Mouse (Mus musculus) hindbrain, postnatal 0 days (tissue): Measurements from ENCODE around the gene Acoxl. TPM values are rescaled to one million over a fixed set of nuclear protein-coding genes. Genes with fewer than 3 reads are reported as not detected.

Source experiments
- ATAC-seq: fragments of 200-750 bp; cut with Nextera tagmentation; 2 replicates; pipeline ENCODE4 v1.8.0; 2017; ENCODE audit warnings: mild to moderate bottlenecking, moderate TSS enrichment, moderate library complexity
- DNase-seq: peaks from one replicate; pipeline ENCODE4 v3.0.0-alpha.2; 2015; ENCODE audit warnings: low spot score
- H3K27ac ChIP-seq: fragments of 300-500 bp; sonication (generic); 2 replicates; pipeline ENCODE4 v1.5.1; 2014; ENCODE audit warnings: mild to moderate bottlenecking
- H3K27me3 ChIP-seq: fragments of 300-500 bp; sonication (generic); 2 replicates; pipeline ENCODE4 v1.6.1; 2014; ENCODE audit warnings: low read length, mixed read lengths; ENCODE audit not compliant: insufficient read depth
- H3K36me3 ChIP-seq: fragments of 300-500 bp; sonication (generic); 2 replicates; pipeline ENCODE4 v1.6.1; 2014; ENCODE audit warnings: low read length, mixed read lengths; ENCODE audit not compliant: insufficient read depth
- H3K4me1 ChIP-seq: fragments of 300-500 bp; sonication (generic); 2 replicates; pipeline ENCODE4 v1.6.1; 2014; ENCODE audit warnings: antibody characterized with exemption, low read length, mixed read lengths; ENCODE audit not compliant: insufficient read depth
- H3K4me2 ChIP-seq: fragments of 300-500 bp; sonication (generic); 2 replicates; pipeline ENCODE4 v1.6.1; 2014; ENCODE audit warnings: low read depth, mild to moderate bottlenecking, low read length, moderate library complexity, mixed read lengths
- H3K4me3 ChIP-seq: fragments of 300-500 bp; sonication (generic); 2 replicates; pipeline ENCODE4 v1.5.1; 2014; ENCODE audit warnings: low read length
- H3K9ac ChIP-seq: fragments of 300-500 bp; sonication (generic); replicated peaks from 2 replicates; pipeline ENCODE4 v1.6.1; 2014; ENCODE audit warnings: mild to moderate bottlenecking, low read length, moderate library complexity, mixed read lengths
- H3K9me3 ChIP-seq: fragments of 300-500 bp; sonication (generic); 2 replicates; pipeline ENCODE4 v1.6.1; 2016; ENCODE audit warnings: low read length, mixed read lengths
- CTCF ChIP-seq: IDR thresholded peaks from 2 replicates; pipeline ENCODE4 v1.5.1; 2016; ENCODE audit warnings: antibody characterized with exemption, control low read depth, low read depth
- WGBS: fragments of 180-500 bp; shearing (Covaris S2); extraction: QIAGEN DNeasy Blood & Tissue Kit; methylation state at CpG from one replicate; pipeline ENCODE4 v1.1.7; 2014; 5-methylcytosine and 5-hydroxymethylcytosine counted together
- polyA plus RNA-seq: library from polyadenylated mRNA; unstranded; fragments of >200 nt; fragmentation: Nextera tagmentation; extraction: Ambion mirVana; gene quantifications from 2 replicates; pipeline ENCODE4 v1.2.1, GENCODE M21; 2015
- total RNA-seq: library from RNA; depleted of rRNA; stranded (reverse); fragments of >200 nt; gene quantifications from 2 replicates; pipeline ENCODE4 v1.2.3, GENCODE M21; 2014

Acoxl gene
- total and polyA plus RNA-seq, 2 experiments from 2014 or later: 0.29 to 0.47 TPM

DNA sequence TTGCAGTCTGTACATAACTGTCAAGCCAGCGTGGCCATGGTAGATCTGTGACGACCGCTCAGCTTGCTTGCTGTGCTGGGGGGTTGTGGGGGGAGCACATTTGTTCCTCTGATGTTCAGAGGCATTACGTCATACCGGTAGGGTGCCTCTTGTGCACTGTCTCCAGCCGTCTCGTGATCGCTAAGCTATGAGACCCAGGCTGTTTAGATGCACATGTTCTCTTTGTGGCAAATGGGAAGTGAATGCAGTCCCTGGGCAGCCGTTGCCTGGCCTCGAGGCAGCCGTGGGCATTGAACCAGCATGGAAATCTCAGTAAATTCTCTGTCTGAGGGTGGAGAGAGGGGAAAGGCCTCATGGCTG, 314.9 kb downstream of the Acoxl start:
- no peaks in the 10 kb centered on the region for H3K27me3 ChIP-seq
- H3K9me3 ChIP-seq: no peaks in the 10 kb centered on the region
- 22% methylated on average over 11 of the region's 11 CpGs for WGBS
- no peak for TF ChIP-seq CTCF
- no peaks in the 10 kb centered on the region for H3K36me3 ChIP-seq
- H3K4me3 ChIP-seq: no peak overlapping the region
- H3K27ac ChIP-seq: no peak overlapping the region
- no peak overlapping the region for H3K4me2 ChIP-seq
- peak; percentile 40 for ATAC-seq
- no peak overlapping the region for H3K9ac ChIP-seq
- H3K4me1 ChIP-seq: no peaks in the 10 kb centered on the region
- DNase-seq: peak; percentile 34

DNA sequence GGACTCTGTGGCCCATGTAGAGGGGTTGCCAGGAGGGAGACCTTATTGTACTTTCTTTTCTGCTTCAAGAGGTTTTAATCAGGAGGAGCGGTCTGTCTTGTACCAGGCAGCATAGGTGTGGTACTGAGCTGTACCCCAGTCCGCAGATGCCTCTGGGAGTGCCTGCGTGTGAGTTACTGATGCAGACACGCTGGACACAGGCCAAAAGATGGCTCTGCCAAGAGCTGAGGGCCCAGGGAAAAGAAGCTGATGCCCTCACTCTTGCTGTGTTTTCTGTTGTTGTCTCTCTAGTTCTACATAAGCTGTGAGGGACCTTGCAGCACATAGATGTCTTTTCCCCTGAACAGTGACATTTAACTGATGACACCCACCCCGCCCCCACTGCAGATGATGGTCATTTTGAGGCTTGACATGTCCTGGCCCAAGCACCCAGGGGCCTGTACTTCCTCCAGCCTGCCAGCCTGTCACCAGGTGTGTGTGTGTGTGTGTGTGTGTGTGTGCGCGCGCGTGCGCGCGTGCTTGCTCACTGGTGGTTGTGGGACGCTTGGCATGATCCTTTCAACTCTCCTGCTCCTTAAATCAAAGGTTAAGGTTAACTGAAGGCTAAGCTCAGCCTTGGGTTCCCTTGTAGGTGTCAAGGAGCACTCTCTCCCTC, 316.9 kb downstream of the Acoxl start:
- no peaks in the 10 kb centered on the region for H3K36me3 ChIP-seq
- no peak overlapping the region for H3K4me3 ChIP-seq
- no peak for ATAC-seq
- H3K4me2 ChIP-seq: no peak overlapping the region
- no peak overlapping the region for H3K9ac ChIP-seq
- no peak for TF ChIP-seq CTCF
- peak; percentile 51 for DNase-seq
- no peaks in the 10 kb centered on the region for H3K27me3 ChIP-seq
- 78% methylated on average over 13 of the region's 13 CpGs for WGBS
- H3K9me3 ChIP-seq: no peaks in the 10 kb centered on the region
- H3K4me1 ChIP-seq: peaks cover 4% of the 10 kb centered on the region
- H3K27ac ChIP-seq: no peak overlapping the region

DNA sequence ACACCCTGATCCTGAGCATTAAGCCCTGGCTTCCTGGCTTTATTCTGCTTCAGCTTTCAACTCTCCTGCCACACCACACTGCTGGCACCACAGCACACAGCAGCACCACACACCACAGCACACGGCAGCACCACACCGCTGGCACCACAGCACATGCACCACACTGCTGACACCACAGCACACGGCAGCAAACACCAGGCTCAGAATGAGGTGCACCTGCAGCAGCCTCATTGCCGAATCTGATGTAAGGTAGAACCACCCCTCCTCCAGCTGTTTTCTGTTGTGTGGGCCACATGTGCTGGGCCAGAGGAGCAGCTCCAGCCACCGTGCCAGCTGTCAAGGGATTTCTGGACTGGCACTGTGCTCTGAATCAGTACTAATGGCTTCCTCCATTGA, 317.4 kb downstream of the Acoxl start:
- TF ChIP-seq CTCF: no peak
- 45% methylated on average over 5 of the region's 5 CpGs for WGBS
- Histone ChIP-seq H3K27me3 (no peaks in the 10 kb centered on the region), H3K4me1 (peaks cover 4% of the 10 kb centered on the region), H3K4me2 (no peak overlapping the region), H3K27ac (no peak overlapping the region), H3K9ac (no peak overlapping the region), H3K4me3 (no peak overlapping the region), H3K36me3 (no peaks in the 10 kb centered on the region), H3K9me3 (no peaks in the 10 kb centered on the region)
- DNase-seq: peak; percentile 44
- peak; percentile 41; the same call in 1 of the 2 replicates for ATAC-seq

DNA sequence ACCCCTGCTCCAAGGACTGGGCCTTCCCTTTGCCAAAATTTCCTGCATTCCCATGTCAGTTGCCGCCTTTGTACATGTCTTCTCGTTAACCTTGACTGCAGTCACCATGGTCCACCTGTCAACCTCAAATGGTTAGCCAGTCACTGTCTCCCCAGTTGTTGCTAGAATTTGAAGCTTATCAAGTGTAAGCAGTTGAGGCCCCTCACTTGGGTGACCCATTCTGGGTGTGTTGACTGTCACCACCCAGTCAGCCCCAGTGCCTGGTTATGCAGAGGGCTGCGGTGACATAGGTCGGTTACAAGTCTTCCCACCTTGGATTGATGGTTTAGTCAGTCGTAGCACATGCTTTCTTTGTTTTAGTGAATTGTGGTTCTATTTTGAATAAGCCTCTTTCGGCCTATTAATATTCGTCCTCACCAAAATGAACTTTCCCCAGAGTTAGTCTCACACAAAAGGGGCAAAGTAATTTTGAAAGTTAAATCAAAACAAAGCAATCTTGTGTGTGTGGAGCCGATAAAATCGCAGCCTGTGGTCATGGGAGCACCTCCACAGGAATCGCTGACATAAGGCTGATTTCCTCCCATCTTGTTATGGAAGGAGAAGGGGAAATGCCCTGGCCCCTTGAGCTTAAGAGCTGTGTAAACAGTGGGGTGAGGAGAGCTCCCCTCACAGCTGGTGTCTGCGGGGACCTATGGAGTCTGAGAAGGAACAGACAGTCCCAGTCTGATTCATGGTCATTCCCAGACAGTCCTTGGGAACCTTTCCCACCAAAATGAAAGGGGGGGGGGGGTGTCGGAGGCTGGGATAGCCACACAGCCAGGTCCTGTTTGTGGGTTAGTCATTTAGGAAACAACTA, 318.1 kb downstream of the Acoxl start:
- DNase-seq (no peak), ATAC-seq (no peak)
- WGBS: 72% methylated on average over 12 of the region's 12 CpGs
- H3K4me1 ChIP-seq: peaks cover 4% of the 10 kb centered on the region
- no peak overlapping the region for H3K9ac ChIP-seq
- H3K9me3 ChIP-seq: no peaks in the 10 kb centered on the region
- no peak overlapping the region for H3K4me3 ChIP-seq
- no peaks in the 10 kb centered on the region for H3K27me3 ChIP-seq
- H3K36me3 ChIP-seq: no peaks in the 10 kb centered on the region
- TF ChIP-seq CTCF: no peak
- no peak overlapping the region for H3K4me2 ChIP-seq
- no peak overlapping the region for H3K27ac ChIP-seq

DNA sequence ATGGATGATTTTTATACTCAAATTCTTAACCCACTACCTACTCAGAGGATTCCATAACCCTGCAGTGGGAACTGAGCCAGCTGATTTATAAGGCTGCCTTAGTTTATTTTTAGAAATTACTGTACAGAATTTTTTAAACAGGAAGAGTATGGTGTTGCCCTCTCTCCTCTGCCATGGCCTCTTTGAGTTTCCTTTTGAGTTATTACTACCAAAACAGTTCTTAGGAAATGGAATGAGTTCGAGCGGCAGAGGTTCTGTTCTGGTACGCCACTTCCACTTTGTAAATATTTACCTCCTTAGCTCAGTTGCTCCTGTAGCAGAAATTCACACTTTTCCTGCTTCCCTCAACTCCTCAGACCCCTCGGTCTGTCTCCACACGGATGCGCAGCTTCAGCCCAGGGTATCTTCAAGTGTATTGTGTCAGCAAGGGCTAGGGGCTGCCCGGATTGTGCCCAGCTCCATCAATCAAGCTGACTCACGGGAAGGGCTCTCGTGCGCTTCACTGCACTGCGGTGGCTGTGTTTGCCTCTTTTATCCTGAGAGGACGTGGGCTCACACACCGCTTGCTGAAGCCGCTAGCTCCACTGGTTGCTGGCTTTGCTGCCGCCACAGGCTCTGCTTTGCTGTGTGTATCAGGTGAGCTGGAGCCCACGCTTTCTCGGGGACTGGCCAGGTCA, 320.2 kb downstream of the Acoxl start:
- Histone ChIP-seq H3K27ac (no peak overlapping the region; the same call in 1 of the 2 replicates), H3K4me2 (no peak overlapping the region), H3K27me3 (no peaks in the 10 kb centered on the region), H3K9ac (no peak overlapping the region), H3K4me3 (no peak overlapping the region), H3K9me3 (no peaks in the 10 kb centered on the region), H3K36me3 (no peaks in the 10 kb centered on the region), H3K4me1 (peaks cover 4% of the 10 kb centered on the region)
- 46% methylated on average over 17 of the region's 17 CpGs for WGBS
- TF ChIP-seq CTCF: no peak
- no peak for ATAC-seq
- DNase-seq: peak; percentile 49

DNA sequence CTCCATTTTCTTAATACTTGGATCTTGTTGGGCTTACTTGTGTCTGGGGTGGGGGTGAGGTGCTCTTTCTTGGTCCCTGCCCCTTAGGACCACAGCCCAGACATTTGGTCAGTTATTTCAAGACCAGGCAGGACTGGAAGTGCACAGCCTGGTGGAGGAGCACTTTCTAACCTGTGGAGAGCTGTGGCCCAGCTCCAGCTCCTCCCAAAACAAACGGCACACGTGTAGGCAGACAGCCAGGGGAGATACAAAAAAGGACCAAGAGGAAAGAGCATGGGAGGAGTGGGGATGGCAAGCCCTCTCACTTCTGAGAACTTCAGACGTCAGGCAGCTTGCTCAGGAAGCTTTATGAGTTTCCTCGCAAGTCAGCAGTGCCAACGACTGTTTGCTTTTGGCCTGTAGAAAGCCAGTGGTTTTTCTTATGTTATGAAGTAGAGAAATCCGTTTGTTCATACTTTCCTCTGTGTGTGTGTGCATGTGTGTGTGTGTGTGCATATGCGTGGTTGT, 321.0 kb downstream of the Acoxl start:
- no peak for TF ChIP-seq CTCF
- Histone ChIP-seq H3K9ac (no peak overlapping the region), H3K27ac (no peak overlapping the region), H3K4me1 (peaks cover 4% of the 10 kb centered on the region), H3K27me3 (no peaks in the 10 kb centered on the region), H3K4me2 (no peak overlapping the region), H3K9me3 (no peaks in the 10 kb centered on the region), H3K36me3 (no peaks in the 10 kb centered on the region), H3K4me3 (no peak overlapping the region)
- ATAC-seq (no peak), DNase-seq (no peak)
- 68% methylated on average over 7 of the region's 7 CpGs for WGBS
